Mouse (Mus musculus) gastrocnemius, adult 8-10 months (tissue): ENCODE measurements at regions not wholly inside any gene's neighbourhood (a gene's known extent, or its start where the extent isn't known, plus 50 kb on each side); places are given as distances from the start of the nearest gene placed in this dataset.
A peak's percentile ranks its signal among the peaks of the same experiment; 100 is the strongest.

Experiments
- DNase-seq, 2 experiments: peaks; one replicate each; pipeline ENCODE4 v3.0.0; 2022; ENCODE audit warnings: low spot score in 2 of 2

GRCm38 (mm10) chr6:147817262-147817661, 229.8 kb upstream of the Far2 start:
- no peak for DNase-seq

DNA sequence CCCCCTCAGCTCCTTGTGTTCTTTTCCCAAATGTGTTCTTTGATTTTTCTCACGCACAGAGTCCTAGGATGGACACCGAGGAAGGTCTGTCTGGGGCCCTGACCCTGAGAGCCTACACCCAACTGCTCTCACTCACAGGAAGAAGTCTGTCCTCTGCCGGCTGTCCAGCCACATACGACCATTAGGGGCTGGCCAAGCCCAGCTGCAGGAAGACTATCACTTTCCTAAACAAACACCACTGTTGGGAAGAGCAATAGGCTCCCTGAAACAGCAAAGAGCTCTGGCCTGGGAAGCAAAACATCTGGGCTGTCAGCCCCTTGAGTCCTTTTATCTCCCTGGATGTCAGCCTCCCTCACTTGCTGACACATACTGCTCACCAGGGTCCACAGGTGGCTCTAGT, 224.8 kb upstream of the Far2 start:
- peak; percentile 27 to 45 for DNase-seq

DNA sequence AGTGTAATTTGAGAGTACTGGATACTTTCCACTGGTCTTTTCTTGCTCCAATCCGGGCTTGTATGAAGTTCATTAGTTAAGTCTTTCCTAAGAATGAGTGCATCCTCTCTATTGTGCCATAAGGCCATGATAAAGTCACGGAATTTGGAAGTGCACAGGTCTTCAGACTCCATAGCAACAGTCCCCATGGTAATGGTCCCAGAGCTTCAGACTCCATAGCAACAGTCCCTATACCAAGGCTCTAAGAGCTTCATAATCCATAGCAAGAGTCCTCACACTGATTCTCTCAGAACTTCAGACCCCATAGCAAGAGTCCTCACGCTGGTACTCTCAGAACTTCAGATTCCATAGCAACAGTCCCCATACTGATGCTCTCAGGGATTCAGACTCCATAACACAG, 214.5 kb upstream of the Far2 start:
- no peak for DNase-seq

GRCm38 (mm10) chr6:147833501-147833900, 213.6 kb upstream of the Far2 start:
- DNase-seq, result no peak

- DNase-seq, result no peak
Observed at GRCm38 (mm10) chr6:147838846-147839245, 208.2 kb upstream of the Far2 start.

GRCm38 (mm10) chr6:147849988-147850387, 197.1 kb upstream of the Far2 start:
- DNase-seq, result no peak

DNA sequence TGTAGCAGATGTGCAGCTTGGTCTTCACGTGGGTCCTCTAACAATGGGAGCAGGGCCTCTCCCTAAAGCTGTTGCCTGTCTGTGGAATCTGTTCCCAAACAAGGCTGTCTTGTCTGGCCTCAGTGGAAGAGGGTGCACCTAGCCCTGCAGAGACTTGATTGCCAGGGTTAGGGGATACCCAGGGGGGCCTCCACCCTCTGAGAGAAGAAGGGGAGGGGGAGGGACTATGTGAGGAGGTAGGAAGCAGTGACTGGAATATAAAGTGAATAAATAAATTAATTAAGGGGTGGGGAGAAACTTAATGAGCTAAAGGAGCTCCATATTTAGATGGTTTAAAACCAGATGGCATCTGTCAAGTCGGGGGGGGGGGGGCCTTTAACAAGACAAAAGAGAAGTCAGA, 185.9 kb upstream of the Far2 start:
- no peak for DNase-seq

- no peak for DNase-seq
Observed at GRCm38 (mm10) chr6:147871033-147871432, 176.0 kb upstream of the Far2 start.

DNA sequence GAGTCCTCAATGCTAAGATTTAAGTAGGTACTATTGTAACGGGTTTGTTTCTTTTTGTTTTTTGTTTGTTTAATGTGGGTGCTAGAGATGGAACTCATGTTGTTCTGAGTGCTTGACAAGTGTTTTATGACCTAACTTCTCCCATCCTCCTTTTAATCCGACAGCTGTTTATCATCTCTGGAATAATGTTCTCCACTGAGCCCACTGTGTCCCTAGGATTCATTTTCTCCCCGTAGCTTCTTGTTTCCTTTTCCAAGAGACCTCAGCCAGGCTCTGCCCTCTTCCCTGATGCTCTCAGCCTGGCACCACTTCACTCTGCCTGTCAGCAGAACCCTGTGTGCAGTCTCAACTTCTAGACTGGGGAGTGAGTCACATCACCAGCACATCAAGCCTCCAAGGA, 173.9 kb upstream of the Far2 start:
- DNase-seq, result no peak

GRCm38 (mm10) chr6:147878485-147878884, 168.6 kb upstream of the Far2 start:
- no peak for DNase-seq

DNA sequence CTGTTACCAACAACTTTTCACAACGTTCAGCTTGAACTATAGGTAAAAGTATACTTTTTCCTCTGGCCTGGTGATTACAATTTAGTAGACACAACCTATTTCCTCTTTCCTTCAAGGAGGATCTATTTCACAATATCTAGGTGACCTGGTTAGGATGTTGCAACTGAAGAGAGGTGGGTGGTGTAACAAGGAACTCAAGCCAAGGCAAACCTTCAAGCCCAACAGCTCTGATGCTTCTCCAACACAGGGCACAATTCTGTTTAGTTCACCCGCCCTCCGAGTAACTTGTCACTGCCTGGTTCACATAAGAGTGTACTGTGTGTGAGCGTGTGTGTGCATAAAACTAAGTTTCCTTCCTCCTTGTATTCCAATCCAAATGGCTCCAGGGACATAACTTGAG, 161.2 kb upstream of the Far2 start:
- no peak for DNase-seq

- no peak for DNase-seq
Observed at GRCm38 (mm10) chr6:147919697-147920096, 127.4 kb upstream of the Far2 start.

DNA sequence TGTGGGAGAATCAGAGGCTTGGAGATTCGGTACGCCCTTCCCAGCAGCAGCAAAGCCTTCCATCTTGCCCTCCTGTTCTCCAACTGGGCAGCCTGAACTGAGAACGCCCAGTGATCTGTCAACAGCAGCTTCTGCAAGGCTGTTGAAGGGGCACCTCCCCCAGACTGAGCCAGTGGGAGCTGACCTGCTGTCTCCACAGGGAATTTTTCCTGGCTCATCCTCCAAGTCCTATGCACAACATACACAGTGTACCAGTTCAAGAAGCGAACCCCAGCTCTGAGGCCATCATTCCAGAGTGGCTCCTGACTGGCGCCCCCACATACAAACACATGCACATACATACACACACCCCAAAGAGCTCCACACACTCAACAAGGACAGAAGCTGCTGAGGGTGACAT, 126.0 kb upstream of the Far2 start:
- no peak for DNase-seq

DNA sequence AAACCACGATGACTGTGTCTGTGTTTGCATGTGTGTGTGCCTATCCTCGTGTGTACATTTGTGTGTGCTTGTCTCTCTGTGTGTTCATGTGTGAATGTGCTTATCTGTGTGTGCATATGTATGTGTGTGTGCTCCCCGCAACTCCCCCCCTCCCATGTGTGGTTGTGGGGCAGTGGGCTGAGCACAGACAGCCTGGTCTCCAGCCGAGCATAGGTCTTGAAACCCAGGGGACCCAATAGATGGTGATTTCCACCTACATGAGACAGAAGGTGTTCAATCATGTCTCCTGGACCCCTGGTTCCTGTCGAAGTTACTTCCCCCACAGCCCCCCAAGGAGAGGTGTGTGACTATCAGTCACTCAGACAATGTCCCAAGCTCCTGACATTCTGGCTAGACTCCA, 124.6 kb upstream of the Far2 start:
- DNase-seq, result no peak

DNA sequence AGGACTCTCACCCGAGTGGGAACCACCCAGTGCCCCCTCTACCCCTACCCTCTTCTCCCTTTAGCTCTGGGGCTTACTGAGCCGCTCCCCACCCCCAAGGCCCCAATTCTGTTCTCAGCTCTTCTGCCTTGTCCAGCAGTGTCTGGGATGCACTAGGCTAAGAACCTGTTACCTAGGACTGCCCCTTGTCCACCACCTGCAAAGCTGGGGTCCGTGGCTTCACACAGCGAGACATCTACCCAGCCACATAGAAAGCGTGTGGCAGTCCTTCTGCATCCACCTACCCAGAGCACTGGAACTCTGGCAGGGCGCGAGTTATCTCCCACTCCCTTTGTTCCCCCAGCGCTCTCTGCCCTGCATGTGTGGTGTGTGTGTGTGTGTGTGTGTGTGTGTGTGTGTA, 123.8 kb upstream of the Far2 start:
- DNase-seq, result no peak

DNA sequence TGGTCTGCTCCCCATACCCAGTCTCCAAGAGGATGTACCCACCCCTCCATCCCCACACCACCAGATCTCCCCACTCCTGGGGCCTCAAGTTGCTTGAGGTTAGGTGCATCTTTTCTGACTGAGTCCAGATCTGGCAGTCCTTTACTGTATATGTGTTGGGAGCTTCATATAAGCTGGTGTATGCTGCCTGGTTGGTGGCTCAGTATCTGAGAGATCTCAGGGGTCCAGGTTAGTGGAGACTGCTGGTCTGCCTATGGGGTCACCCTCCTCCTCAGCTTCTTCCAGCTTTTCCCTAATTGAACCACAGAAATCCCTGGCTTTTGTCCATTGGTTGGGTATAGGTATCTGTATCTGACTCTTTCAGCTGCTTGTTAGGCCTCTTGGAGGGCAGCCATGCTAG, 118.1 kb upstream of the Far2 start:
- DNase-seq, result no peak

DNA sequence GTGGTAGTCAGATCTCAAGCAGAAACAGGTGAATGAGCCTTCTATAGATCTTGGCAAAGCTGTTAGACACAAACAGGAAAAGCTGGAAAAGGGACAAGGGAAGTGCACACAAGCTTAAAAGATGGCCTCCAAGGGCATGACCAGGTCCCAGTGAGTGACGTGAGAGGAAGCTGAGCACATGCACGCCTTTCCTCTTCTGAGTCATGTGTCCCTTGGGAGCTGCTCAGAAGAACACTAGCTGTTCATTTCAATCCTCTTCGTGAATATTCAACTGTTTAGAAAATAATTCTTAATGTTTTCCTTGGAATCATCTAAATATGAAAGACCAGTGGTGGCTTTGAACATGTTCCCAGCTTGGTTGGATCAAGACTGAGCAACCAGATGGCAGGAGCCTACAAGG, 103.0 kb upstream of the Far2 start:
- no peak for DNase-seq

DNA sequence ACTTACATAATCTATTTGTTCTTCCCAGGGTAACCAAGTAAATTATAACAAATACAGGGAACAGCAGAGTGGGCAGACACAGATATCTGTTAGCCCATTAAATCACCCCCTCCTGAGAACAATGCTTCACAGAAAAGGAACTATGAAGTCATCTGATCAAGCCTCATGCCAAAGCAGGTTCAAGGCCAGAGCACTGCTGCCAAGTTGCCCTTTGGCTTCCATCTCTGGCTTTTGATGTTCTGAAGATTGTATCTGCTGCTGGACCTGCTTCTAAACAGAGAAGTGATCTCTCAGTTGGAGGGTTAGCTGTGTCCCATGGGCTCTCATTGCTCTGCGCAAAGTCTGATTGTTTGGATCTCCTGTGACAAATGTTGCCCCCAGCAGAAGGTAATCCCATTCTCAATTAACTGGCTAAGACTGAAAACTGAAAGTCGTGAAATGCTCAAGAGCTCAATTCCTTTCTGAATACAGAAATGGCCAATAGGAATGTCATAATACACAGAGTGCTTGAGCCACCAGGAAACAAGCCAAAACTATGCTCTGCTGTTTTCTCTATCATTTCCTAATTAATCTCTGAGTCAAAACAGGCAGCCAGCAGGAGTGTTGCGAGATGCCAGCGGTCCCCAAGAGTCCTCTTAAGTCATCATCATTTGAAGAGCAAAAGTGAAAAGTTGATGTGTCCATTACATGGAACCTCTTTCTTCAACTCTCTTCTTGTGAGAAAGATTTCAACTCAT, 102.0 kb upstream of the Far2 start:
- DNase-seq, result peak; percentile 42 to 46

GRCm38 (mm10) chr6:147947997-147948396, 99.1 kb upstream of the Far2 start:
- no peak for DNase-seq

- no peak for DNase-seq
Observed at GRCm38 (mm10) chr6:147951642-147952041, 95.4 kb upstream of the Far2 start.

- no peak for DNase-seq
Observed at GRCm38 (mm10) chr6:147953058-147953679, 93.9 kb upstream of the Far2 start.

- DNase-seq, result no peak
Observed at GRCm38 (mm10) chr6:147953753-147954152, 93.3 kb upstream of the Far2 start.

- no peak for DNase-seq
Observed at GRCm38 (mm10) chr6:147954253-147954652, 92.8 kb upstream of the Far2 start.
